Mouse (Mus musculus) cerebellum, adult 18-20 months (tissue): Measurements from ENCODE around the gene Pinlyp.

ENCODE experiments used
- DNase-seq, 2 experiments: peaks; one replicate each; pipeline ENCODE4 v3.0.0; 2021

Pinlyp gene

DNA sequence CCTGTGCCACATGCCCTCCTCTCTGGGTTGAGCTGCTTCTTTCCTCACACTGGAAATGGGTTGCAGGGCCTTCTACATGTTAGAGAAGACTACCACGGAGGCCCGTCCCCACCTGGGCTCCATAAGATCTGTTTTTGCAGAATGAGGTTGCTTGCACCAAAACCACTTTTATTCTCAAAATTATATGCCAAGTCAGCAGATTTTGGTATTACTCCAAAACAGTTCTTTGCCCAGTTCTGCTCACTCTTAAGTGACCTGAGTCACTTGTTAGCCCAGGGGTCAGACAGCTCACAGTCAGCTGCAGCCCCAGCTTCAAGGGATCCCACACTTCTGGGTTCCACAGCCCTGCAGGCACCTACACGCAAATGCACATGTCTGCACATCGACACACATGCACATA lies 15.5 kb upstream of the Pinlyp start:
- no peak for DNase-seq

DNA sequence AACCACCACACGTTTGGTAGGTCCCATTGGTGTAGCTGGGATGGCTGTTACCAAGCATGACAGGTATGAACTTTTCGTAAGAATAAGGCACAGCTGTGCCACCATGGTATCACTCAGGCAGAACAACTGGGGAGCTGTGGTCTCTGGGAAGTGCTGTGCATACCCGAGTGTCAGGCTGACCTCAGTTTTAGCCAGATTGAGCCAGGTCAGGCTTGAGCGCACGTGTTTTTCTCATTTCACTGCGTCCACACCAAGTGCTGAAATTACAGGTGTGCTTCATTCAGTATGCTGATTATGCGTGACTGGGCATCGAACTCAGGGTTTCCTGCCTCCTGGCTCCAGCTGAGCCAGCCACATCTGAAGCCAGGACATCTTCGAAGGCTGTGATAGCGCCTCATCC lies 9.9 kb upstream of the Pinlyp start:
- no peak for DNase-seq

DNA sequence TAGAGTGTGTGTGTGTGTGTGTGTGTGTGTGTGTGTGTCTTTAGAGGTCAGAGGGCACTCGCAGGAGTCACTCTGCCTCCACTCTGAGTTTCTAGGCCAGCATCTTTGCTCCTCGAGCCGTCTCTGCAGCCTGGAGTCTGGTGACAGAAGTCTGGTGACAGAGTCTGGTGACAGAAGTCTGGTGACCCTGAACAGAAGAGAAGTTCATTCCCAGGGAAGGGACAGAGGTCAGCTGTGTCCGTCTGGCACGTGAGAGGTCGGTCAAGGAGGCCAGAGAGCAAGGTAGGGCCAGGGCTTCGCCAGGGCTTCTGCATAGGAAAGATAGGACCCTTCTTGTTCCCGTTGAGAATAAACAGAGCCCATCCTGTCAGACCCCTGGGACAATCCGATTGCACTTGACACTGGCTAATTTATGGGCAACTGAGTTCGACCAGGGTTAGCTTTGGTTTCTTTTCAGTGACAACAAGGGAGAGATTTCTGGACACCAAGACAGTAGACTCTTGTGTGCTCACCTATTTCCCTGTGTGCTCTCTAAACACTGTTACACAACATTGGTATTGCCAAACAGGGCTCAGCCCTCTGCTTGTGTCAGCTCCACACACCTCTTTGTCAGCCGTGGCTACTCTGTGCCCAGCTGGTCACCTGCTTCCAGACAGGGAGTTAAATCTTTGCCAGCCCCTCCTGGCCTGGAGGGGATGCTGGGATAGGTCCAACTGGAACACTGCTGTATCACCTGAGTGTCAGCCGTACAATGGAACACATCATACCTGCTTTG lies 6.3 kb upstream of the Pinlyp start:
- DNase-seq, result no peak

DNA sequence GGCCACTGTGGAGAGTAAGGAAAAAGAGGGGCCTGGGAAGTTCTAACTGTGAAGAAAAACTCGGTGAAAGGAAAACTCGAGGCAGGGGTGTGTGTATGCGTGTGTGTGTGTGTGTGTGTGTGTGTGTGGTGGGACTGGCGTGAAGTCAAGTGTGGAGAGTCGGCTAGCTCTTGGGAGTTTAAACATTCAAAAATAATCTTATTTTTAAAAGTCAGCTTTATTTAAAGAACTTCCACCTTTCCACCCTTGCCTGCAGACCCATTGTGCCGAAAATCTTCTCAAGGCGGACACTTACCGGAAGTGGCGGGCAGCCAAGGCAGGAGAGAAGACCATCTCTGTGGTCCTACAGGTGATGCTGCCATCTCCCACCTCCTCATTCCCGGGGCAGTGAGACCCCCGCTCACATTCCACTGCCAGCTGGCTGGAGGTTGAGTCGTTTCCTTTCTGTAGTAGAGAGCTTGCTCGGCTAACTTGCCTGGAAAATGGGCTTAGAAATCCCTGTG lies 1.7 kb upstream of the Pinlyp start:
- peak in 1 of 2 experiments; percentile 42 for DNase-seq

DNA sequence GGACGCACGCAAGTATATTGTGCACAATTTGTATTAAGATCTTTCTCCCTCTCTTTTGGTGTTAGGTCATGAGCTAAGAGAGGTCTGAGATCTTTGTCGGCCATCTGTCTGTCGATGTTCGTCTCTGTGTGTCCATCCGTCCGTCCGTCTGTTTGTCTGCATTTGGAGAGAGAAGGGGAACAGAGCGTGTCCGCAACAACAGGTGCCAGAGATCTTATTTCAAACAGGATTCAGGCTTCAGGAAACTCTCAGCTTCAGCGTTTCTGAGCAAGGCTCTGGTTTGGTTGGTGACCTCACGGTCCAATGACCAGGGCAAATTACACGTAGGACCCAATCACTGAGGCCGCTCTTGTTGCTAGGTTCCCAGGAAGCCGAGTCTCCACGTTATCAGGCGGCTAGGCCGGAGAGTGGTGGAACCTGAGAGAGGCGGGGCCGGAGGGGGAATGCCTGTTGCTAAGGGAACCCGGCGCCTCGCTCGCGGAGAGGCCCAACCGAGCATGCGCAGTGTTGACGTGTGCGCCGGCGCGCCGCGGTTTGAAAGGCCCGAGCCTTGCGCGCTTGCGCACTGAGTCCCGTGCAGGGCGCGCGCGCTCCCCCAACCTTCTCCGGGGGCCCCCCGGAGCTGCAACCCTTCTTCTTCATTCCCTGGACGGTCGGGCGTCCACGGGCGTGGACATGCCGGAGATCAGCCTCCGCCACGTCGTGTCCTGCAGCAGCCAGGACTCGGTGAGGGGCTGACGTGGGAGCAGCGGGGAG lies 894 bp upstream of the Pinlyp start:
- DNase-seq, result peak; percentile 99 to 100

DNA sequence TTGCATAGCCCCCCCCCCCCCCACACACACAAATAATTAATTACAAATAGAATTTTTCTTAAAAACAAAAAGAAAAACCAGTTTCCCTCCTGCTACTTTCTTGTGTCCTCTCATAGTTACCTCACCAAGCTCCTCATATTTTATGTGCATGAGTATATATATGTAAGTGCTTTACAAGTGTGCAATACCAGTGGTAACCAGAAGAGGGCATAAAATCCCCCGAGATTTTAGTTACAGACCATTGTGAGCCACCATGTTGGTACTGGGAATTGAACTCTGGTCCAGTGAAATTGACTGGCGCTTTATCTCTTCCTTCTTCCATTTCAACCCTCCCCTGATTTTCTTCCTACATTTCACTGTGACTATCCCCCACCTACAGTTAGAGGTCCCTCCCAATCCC lies 1.4 kb downstream of the Pinlyp start:
- no peak for DNase-seq

DNA sequence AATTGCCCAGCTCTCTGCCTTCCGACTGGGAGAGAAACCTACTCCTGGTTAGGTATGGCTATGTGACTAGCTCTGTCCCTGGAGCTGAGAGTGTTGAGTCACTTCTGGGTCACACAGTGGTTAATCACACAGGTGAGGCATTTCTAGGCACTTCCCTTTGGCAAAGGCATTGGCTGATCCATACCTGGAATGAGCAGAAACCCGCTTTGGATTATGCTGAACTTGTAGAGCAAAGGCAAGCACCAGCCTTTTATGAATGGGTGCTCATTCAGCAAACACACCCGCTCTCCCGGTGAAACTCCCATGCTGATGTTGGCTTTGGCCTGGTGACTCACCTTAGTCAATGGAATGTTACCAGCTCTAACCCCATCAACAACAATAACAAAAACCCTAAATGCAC lies 6.2 kb downstream of the Pinlyp start:
- DNase-seq, result no peak

DNA sequence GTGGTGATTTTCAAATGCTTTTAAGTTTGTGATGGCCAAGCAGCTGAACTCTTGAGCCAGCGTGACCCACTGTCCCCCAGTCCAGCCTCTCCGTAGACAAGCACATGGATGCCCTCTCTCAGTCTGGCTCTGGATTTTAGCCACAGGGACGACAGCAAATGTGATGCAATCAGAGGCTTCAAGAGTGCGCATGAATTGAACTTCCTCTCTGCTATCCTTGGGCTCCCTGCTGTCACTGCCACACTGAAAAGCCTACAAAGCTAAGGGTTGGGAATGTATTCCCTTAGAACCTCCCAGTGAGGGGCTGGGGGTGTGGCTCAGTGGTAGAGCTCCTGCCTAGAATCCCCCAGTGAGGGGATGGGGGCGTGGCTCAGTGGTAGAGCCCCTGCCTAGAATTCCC lies 7.2 kb downstream of the Pinlyp start:
- no peak for DNase-seq

DNA sequence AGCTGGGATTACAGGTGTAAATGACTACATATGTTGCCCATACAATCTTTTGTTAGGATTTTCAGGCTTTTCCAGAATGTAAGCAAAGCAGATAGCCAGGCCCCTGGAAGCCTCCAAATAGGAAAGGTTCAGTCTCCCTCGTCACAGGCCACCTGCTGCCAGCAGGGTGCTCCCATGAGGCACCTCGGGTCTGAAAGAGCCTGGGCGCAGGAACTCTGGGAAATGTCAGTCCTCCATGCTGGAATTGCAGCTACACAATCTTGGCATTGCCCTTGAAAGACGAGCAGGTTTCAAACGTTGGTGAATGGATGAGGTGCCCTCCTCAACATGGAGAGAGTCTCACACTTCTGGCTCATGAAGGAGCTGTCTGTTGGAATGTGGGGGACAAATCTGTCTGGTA lies 7.8 kb downstream of the Pinlyp start:
- DNase-seq, result no peak

DNA sequence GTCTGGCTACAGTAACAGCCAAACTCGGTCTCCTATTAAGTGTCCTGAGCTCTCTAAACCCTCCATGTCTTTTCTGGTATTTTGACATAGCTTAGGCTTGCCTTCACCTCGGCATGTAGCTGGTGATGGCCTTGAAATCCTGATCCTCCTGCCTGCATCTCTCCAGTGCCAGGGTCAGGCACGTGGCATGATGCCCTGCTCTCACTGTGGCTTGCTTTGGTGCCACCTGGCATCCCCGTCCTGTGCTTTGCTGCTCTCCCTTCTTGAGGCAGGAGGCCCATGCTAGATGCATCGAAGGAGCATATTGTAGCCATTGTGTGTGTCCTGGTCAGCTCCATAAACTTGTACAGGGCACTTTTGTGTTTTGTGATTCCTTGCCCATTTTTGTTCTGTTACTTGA lies 8.3 kb downstream of the Pinlyp start:
- peak; percentile 77 to 82 for DNase-seq

DNA sequence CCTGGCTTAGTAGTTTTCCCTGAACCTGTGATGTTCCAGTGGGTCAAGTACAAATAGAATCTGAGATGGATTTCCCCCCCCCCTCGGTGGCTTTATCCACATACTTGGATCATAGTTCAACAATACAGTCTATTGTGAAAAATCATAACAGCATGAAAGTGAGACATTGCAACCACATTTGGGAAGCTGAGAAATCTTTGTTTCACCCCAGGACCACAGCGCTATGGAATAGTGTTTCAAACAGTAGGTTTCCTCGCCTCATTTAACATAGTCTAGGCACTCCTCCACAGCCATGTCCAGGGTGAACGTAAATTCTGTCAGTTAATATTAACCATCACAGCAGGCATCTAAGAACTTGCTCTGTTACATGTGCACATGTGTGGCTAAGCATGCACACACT lies 8.8 kb downstream of the Pinlyp start:
- DNase-seq, result no peak

DNA sequence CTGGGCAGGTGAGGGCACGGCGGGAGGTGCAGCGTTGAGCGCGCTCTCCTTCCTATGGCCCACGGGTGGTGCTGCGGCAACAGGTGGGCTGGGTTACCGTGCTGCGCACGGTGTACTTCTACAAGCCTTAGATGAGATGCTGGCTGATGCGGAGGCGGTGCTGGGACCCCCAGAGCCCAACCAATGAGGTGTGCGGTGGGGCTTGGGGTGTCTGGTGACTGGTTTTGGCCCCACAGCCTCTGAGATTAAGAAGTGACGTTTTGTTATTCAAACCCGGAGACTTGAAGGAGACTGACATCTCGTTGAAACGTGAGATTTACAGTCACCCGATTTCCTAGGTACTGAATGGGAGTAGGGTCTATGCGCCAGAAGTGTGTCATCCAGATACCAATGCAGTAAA lies 11.6 kb downstream of the Pinlyp start:
- peak in 1 of 2 experiments; percentile 35 for DNase-seq

DNA sequence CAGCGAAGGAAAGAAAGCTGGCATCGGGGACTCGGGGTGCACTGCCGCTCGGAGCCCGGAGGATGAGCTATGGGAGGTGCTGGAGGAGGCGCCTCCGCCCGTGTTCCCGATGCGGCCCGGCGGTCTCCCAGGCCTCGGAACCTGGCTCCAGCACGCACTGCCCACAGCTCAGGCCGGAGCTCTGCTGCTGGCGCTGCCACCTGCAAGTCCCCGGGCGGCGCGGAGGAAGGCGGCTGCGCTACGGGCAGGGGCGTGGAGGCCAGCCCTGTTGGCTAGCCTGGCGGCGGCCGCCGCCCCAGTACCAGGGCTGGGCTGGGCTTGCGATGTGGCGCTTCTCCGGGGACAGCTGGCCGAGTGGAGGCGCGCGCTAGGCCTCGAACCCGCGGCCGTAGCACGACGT lies 12.1 kb downstream of the Pinlyp start:
- peak in 1 of 2 experiments; percentile 38 for DNase-seq

DNA sequence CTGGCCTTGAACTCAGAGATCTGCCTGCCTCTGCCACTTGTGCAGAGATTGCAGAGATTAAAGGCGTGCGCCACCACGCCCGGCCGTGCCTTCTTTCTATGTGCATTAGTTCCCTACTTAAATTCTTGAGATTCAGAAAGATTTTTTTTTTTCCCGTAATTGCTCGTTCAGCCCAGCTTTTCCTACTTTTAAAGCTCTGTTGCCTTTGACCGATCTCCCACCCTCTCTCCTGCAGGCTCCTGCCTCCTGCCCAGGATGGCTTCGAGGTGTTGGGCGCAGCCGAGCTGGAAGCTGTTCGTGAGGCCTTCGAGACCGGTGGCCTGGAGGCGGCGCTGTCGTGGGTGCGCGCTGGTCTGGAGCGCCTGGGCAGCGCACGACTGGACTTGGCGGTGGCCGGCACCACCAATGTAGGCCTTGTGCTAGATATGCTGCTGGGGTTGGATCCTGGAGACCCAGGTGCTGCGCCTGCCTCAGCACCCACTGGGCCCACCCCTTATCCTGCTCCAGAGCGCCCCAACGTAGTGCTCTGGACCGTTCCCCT lies 12.8 kb downstream of the Pinlyp start:
- no peak for DNase-seq

DNA sequence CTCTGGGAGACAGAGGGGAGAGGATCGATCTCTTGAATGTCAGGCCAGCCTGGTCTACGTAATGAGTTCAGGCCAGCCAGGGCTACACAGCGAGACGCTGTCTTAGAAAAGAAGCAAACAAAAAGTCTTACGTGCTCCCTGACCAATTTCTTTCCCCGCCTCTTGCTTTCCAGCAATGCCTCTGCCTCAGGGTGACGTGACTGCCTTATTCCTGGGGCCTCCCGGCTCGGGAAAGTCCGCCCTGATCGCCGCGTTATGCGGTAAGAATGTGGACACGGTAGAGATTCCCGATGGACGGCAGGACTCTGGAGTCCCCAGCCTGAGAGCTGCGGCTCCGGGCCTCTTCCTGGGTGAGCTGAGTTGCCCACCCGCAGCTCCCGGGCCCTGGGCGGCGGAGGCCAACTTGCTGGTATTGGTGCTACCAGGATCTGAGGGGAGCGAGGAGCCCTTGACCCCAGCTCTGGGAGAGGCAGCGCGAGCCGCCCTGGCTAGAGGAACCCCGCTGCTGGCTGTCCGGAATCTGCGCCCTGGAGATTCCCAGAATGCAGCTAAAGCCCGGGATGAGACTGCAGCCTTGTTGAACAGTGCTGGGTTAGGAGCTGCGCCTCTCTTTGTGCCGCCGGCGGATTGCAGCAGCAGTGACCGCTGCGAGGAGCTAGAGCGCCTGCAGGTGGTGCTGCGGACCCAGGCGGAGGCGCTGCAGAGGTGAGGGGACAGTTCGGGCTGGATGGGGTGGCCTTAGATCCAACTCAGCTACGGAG lies 14.5 kb downstream of the Pinlyp start:
- peak; percentile 82 to 85 for DNase-seq

DNA sequence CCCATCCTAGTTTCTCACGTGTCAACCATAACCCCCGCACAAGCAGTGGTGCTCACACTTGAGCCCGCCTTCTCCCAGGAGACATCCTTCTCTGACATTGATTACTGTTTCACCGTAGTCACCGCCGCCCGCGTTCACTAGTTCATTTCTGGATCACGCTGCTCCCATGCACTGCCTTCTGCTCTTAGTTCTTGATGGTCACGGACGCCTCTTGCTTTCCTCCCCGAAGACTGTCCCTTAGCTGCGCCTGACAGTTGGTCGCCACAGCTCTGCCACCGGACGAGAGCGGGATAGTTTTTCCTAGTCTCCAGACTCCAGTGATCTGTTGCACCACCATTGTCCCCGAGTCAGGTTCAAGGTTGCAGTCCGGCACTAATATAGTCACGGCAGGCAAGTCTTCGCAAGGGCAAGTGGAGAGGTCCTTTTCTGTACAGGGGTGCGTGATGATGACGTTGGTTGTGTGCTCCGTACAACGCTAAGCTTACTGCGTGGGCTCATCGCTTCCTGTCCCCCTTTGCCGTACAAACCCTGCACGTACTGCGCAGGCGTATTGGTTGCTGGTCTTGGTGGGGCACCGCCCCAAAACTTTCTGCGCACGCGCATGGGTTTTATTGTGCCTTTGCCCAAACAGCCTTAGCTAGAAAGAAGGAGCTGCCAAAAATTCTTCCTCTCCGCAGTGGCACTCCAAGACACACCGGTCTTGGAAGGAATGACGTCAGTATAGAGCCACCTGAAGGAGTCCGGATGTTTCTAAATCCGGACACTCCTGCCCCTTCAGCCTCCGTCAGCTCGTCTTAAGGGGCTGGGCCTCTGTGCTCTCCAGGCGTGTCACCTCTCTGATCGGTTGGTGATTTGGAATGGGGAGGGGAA lies 15.6 kb downstream of the Pinlyp start, which contains the start of gene Irgq:
Gene Irgq, plus strand, starts transcription at position 628 of the 870 bp plus-strand sequence.
- peak; percentile 99 for DNase-seq

DNA sequence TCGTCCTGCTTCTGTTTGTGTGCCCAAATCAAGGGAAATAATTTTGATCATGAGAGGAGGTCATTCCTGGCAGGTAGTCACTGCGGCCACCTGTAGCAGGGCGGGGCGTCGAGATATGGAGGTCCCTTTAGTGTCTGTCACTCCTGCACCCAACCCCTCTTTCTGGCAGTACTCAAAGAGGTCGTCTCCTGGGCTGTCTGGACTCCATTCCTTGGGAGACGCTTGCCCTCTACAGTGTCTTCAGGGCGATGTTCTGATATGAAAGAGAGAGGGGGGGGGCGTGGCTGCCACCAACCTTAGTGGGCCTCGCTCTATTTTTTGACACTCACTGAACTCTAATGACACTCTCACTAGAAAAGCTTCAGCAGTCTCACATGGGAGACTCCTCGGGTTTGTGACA lies 16.3 kb downstream of the Pinlyp start:
- DNase-seq, result peak in 1 of 2 experiments; percentile 36

DNA sequence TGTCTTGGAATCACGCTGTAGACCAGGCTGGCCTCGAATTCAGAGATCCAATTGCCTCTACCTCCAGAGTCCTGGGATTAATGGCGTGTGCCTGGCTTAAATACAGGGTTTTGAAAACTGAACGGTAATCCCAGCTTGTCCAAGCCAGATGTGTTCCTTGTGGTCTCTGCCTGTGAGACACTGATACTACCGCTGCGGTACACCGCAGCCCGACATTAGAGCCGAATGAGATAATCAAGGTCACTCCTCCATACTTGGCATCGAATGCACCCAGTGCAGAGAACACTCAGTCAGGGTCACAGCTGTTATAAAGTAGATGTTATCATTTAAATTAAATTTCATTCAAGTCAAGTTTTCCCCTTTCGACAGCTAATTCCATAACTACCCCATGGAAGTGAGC lies 17.1 kb downstream of the Pinlyp start:
- DNase-seq, result no peak

DNA sequence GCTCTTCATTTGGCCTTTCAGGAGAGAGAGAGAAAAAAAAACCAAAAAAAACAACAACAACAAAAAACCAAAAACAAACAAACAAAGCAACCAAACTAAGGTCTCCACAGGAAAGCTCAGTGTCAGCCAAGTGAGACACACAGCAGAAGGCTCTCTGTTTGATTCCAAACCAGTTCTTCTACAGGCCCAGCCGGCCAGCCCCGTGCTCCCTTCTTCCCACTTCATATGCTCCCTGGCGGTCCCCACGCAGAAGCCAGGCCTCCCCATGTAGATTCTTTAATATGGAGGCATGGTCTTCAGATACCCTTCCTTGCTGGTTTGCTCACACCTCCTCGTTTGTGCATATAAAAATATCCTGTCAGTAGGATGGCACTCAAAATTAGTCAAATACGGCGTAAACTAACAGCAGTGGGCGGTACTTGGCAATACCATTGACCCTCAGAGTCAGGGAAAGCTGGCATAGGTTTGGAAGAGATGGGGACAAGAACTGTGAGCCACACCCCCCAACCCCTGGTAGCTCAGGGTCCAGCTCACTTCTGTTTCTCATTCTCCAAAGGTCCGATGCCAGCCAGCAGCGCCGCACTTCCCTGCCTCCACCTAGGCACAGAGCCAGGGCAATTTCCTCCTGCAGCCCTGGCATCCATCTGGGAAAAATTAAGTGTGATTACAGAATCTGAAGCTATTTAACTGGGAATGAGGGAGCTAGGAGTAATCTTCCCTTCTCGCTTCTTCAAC lies 20.1 kb downstream of the Pinlyp start:
- DNase-seq, result peak; percentile 75 to 81

DNA sequence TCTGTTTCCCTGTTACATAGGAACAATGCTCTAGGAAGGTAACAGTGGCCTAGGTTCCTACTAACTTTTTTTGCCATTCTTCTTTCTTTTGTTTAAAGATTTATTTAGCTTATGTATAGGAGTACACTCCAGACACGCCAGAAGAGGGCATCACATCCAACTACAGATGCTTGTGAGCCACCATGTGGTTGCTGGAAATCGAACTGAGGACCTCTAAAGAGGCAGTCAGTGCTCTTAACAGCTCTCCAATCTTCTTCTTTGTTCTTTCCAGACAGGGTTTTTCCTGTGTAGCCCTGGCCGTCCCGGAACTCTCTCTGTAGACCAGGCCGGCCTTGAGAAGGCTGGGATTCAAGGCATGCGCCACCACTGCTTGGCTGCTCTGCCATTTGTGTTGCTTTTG lies 20.9 kb downstream of the Pinlyp start:
- no peak for DNase-seq

DNA sequence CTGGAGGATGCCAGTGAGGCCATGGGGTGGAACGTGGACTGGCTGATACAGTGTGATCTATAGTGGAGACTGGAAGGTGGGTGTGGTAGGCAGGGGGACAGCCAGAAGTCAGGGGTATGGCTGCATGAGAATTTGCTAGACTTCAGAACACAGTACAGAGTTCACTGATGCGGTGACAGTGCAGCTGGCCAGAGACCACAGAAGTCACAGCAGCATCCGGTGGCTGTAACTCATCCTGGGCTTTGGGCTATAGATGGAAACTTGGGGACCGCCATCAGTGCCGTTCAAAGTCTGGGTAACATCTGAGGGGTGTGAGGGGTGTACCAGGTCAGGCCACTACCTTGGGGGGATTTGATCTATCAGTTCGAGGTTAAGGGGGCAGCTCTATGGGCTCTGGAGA lies 22.2 kb downstream of the Pinlyp start:
- DNase-seq, result no peak
